Mouse (Mus musculus) brain, embryonic 14.5 days (tissue): Measurements from ENCODE around the gene Ablim1. TPM values are rescaled to one million over a fixed set of nuclear protein-coding genes. Genes with fewer than 3 reads are reported as not detected.

Source experiments
- DNase-seq: peaks from one replicate; pipeline ENCODE4 v3.0.0-alpha.2; 2011; ENCODE audit warnings: low read depth
- CTCF ChIP-seq: fragments of 200-500 bp; IDR thresholded peaks from 2 replicates; pipeline ENCODE4 v1.5.1; 2012; ENCODE audit warnings: inconsistent platforms, mild to moderate bottlenecking, moderate library complexity, borderline replicate concordance; ENCODE audit not compliant: insufficient read depth, insufficient read length; ENCODE audit errors: extremely low read depth
- POLR2A ChIP-seq: fragments of 200-500 bp; IDR thresholded peaks from 2 replicates; pipeline ENCODE4 v1.6.1; 2012; ENCODE audit warnings: mild to moderate bottlenecking, inconsistent platforms, borderline replicate concordance; ENCODE audit not compliant: poor library complexity, insufficient read depth, insufficient read length, severe bottlenecking; ENCODE audit errors: extremely low read depth
- polyA plus RNA-seq: library from polyadenylated mRNA; depleted of rRNA; stranded (reverse); fragments of >200 nt; gene quantifications from 2 replicates; pipeline ENCODE4 v1.2.3, GENCODE M21; 2012

Ablim1 gene
- polyA plus RNA-seq, 1 experiment, result 40.7 TPM

- DNase-seq, result peak; percentile 23
- TF ChIP-seq POLR2A (no peak), CTCF (no peak)
Observed at GRCm38 (mm10) chr19:57296539-57296938, 18.2 kb downstream of the Ablim1 start.

DNA sequence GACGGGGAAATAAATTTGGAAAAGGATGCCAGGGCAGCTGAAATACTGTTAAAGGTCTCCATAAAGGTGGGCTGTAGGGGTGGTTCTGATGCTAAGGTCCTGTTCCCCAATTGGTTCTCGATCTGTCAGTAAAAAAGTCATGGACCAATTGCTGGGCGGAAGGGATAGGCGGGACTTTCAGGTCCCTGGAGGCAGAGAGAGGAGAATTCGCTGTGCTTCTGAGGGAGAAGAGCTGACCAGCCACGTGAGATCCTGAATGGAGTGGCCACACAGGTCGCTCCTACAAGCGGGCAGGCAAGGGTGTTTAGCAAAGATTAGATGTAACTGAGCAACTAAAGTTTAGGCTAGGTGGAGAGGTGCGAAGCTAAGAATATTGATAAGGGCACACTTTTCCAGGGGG lies 19.2 kb downstream of the Ablim1 start:
- TF ChIP-seq POLR2A (no peak), CTCF (no peak)
- DNase-seq, result no peak

- TF ChIP-seq CTCF (no peak), POLR2A (no peak)
- DNase-seq, result no peak
Observed at GRCm38 (mm10) chr19:57294356-57294755, 20.4 kb downstream of the Ablim1 start.

DNA sequence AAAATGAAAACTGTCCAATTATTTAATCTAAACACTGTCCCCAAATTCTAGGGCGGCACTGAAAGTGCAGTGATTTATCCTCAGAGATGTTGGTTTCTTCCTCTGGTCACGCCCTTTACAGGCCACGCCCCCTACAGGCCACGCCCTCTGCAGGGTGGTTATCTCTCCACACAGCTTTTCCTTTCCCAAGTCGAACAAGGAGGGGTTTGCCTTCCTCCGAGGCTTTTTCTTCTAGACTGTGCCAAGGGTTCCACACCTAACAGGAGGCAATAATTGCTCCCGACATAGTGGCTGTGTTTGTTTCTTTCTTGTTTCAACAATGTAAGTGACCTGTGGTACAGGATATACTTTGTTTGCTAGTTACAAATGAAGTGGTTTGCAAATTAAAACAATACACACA lies 21.0 kb downstream of the Ablim1 start:
- TF ChIP-seq POLR2A, result no peak
- no peak for TF ChIP-seq CTCF
- DNase-seq, result no peak

DNA sequence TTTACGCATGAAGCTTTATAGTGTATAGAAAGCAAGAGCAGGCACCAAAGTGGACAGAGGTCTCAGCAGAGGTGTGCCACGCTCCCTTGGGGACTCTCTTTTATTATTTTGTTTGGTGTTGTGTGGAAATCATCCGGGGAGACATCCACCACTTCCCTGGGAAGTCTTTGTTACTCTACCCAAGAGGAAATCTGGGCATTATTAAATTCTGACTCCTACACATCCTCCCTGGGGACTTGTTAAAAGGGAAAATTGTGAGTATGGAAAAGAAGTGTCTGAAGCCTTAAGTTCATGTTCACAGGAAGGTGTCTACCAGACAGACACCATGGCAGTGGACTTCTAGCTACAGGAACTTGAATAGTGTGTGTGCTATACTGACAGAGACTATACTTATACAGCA lies 31.4 kb downstream of the Ablim1 start:
- TF ChIP-seq POLR2A (no peak), CTCF (no peak)

DNA sequence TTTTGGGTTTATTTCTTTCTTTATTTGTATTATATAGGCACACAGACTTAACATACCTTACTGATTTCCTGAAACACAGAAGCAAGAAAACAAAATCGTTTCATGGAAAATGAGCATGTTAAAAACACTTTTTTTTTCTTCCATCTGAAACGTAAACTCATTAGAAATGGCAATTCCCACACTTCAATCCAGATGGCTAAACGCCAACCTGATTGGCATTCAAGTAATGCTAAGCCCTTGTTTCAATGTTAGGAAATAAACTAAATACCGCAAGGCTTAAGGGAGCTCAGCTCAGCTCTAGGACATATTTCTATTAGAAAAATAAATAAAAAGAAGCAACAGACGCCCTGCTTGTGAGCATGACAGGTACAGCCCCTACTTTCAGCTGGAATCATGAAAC lies 32.1 kb downstream of the Ablim1 start:
- DNase-seq, result peak; percentile 88
- TF ChIP-seq POLR2A, result no peak
- no peak for TF ChIP-seq CTCF

More for the DNA sequence above, 31.4 kb downstream of the Ablim1 start:
- no peak for DNase-seq

DNA sequence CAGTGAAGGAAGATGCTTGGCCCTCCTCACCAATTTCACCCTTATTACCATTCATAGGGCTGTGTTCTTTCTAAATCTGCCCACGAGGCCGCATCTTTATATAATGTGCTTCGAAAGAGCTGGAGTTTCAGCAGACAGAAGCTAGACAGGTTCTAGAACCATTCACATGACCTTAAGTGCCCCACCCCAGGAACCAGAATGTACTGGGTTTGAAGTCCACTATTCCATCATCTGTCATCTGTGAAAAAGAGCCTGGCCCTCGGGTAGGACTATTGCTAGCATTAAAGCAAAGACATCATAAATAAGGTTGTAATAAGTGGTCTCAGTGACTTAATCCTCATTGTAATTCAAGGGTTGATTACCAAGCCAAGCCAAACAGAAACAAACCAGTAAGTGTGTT lies 35.1 kb downstream of the Ablim1 start:
- no peak for TF ChIP-seq CTCF
- TF ChIP-seq POLR2A, result no peak
- no peak for DNase-seq

DNA sequence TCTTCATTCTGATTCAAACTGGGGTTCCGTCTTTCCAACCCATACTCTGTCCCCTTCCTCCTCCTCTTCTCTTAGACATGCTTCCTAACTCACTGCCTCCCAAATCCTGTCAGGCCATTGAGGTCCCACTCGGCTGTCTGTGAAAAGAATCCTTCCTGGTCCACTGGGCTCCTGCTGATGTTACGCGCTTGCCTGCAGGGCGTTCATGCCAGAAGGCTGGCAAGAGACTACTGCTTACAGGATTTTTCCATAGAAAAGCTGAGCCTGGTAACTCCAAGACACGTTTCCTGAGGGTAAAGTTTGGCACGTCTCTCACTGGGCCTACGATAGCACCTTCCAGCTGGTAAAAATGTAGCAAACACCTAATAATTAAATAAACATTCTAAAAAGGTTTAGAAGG lies 36.5 kb downstream of the Ablim1 start:
- peak; percentile 38 for DNase-seq
- no peak for TF ChIP-seq POLR2A
- no peak for TF ChIP-seq CTCF

DNA sequence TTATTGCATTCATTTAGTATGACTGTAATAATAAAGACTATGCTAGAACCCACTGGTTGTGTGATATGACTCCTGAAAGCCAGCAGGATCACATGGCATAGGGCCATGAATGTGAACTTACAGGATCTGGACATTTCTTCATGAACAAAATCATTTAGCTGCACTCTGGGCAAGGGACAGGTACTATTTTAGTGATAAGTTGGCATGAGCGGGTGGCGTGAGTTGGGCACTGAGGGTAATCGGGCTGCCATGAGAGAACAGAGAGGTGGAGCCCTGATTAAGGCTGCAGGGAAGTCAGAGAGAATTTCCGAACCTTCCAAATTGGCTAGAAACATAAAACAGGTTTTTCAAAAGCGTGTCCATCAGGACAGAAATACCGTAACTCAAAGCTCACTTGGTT lies 37.7 kb downstream of the Ablim1 start:
- TF ChIP-seq POLR2A (no peak), CTCF (no peak)
- no peak for DNase-seq

GRCm38 (mm10) chr19:57275166-57275953 lies 39.4 kb downstream of the Ablim1 start:
- TF ChIP-seq POLR2A (no peak), CTCF (no peak)
- no peak for DNase-seq

- no peak for DNase-seq
- no peak for TF ChIP-seq POLR2A
- TF ChIP-seq CTCF, result no peak
Observed at GRCm38 (mm10) chr19:57274717-57275116, 40.0 kb downstream of the Ablim1 start.

DNA sequence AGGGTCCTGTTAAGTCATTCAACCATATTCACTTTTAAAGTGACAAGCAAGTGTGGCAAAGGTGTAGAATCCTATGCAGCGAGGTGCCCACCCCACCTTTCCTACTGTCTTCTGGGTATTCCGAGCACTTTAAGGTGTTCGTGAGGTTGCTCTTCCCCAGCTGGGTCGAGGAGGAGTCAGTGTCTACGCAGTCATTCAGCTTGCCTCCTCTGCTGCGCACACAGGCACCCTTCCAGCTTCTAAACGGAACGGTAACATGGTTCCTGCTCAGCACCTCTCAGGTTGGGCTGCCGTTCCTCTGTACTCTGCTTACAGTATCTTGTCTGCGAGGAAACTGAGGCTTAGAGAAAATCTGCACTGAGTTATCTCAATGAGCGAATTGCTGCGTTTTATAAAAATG lies 40.4 kb downstream of the Ablim1 start:
- no peak for DNase-seq
- no peak for TF ChIP-seq CTCF
- no peak for TF ChIP-seq POLR2A

DNA sequence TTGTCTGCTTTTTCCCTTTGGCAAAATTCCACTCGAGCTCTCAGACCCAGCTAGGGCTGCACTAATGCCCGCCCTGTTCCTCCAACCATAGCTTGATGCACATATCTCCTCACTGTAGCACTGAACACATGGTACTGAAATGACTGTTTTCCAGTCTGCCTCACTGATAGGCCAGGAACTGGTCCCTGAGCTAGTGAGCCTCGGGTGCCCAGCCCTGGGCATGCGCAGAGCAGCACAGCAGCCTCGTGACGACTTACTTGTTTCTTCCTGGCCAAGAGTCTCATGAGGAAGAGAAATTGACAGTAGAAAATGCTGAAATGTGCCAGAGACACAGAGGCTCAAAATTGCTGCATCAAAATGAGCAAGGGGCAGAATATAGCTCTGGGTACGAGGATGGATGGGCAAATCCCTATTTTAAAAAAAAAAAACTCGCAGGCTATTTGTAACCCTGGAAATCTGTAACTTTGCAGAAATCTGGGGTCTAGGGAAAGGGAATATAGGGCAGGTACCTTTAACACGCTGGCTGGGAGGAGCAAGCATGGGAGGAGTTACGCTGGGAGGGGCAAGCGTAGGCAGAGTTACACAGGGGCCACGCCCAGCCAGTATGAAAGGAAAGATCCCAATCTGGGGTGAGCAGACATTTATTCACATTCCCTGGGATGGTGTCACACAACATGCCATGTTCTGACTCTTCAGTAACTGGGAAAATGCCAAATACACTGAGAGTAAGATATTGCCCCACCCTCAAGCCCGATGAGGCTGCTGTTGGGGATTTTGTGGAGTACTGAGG lies 41.7 kb downstream of the Ablim1 start:
- DNase-seq, result peak; percentile 53
- no peak for TF ChIP-seq CTCF
- no peak for TF ChIP-seq POLR2A
